Mouse (Mus musculus) A20 (cell line): Measurements from ENCODE around the gene Gemin2.

ENCODE experiments used
- DNase-seq: peaks from one replicate; pipeline ENCODE4 v3.0.0-alpha.2; 2011; ENCODE audit warnings: low read depth, low spot score

Gene Gemin2

DNA sequence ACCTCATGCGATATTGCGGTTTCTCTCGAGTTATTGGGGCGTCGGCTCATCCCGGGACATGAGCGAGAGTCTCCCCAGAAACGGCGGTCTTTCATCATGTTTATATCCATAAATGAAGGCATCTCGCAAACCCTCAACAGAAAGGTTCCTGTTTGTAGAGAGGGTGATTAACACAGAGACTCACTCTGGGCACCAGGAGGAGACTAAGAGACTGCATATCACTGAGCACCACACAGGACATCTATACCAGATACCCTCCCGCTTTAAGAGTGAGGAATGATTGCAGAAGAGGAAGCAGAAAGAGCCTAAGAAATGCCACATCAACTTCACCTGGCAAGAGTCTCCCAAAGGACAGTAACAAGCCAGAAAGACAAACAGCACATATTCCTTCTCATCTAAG is 43.0 kb downstream of the Gemin2 start:
- DNase-seq, result no peak

DNA sequence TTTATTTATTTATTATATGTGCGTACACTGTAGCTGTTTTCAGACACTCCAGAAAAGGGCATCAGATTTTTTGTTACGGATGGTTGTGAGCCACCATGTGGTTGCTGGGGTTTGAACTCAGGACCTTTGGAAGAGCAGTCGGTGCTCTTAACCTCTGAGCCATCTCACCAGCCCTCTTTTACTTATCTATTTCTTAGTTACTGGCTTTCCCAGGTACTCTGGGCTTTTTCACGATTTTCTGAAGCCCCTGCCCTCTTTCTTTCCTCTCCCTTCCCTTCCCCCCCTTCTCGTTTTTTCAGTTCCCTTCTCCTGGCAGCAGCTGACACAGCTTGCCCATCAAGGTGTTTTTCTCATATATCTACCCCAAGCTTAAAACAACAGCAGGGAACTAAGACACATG is 45.0 kb downstream of the Gemin2 start:
- DNase-seq, result peak; percentile 35

DNA sequence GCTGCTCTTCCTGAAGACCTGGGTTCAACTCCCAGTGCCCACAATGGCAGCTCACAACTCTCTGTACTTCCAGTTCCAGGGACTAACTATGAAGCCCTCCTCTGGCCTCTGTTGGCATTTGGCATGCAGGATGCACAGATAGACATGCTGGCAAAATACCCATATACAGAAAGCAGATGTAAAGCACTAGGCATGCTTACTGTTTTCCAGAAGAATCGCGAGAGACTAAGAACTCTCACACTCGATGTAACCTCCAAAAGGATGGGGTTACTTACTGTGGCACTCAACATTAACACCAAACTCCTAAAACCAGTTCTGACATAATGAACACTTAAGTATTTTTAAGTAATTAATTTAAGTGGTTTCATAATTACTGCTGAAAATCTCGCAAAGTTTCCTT is 47.1 kb downstream of the Gemin2 start:
- peak; percentile 35 for DNase-seq

DNA sequence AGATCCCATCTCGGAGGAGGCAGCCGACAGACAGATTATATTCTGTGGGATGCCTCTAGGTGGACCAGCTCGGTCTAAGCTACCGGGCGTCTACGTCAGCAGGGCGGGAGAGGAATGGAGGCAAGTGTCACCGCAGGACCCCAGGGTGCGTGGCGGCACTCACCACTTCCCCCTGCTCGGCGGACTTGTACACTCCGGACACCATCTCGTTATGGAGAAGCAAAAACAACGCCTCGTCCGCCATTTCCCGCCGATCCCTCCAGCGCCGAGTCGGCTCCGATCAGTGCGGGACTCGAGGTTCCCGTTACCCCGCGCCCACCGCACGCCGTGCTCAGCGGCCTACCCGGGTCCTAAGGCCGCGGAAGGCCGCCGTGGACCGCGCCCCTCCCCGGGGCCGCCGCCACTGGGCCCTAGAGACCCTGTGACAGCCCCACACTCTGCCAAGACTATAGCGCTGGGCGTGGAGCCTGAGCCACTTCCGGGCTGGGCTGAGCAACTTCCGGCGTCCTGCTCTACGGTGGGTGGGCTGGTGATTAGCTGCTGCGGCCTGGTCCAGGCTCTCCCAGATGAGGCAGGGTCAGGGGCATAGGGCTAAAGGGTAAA is 47.9 kb downstream of the Gemin2 start, which contains the start of gene Trappc6b:
TSS of gene Trappc6b (minus strand) at position 480 of the 603 bp plus-strand sequence.
- peak; percentile 89 for DNase-seq

DNA sequence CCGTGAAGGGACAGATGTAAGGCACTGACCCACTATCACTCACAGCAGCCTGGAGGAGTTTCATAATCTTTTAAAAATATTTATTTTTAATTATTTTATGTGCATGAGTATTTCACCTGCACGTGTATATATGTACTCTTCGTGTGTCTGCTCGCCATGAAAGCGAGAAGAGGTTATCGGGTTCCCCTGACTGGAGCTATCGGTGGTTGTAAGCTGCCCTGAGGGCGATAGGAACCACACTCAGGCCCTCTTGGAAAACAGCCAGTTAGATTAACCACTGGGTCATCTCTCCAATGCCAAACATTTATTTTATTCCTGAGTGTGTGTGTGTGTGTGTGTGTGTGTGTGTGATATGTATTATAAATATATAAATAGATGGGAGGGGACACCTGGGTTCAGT is 51.6 kb downstream of the Gemin2 start:
- no peak for DNase-seq

DNA sequence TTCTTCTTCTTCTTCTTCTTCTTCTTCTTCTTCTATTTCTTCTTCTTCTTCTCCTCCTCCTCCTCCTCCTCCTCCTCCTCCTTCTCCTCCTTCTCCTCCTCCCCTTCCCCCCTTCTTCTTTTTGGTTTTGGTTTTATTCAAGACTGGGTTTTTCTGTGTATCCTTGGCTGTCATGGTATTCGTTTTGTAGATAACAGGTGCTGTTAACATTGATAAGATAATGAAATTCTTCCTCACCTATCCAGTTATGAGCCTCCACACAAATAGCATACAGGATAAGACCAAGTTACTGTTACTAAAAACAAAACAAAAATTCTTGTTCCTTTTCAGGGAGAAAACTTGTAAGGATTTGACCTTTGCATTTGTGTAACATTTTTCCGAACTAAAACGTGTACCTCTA is 52.6 kb downstream of the Gemin2 start:
- peak; percentile 28 for DNase-seq

DNA sequence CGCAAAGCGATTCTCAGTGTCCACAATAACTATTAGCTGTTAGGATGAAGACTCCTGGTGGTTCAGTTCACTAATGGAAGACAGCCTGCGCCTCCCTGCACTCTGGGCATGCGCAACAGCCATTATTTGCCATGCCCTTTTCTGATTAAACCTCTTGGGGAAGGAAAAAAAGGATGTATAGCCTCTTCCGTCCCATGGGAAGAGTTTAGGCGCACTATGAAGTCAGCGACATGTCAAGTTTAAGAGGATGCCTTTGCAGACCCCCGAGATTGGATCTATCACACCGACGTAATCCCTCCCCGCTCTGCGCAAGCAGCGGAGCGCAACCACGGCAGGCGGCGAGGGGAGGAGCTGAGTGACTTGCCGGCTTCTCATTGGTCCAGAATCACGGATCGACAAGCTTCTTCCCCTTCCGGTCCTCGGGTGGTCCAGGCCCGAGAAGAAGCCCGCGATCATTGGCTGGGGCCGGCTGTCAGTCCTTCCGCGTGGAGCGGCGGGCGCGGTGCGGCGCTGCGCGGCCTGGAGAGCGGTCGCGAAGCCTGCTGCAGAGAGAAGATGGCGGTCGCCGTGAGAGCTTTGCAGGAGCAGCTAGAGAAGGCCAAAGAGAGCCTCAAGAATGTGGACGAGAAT is 53.4 kb downstream of the Gemin2 start, which contains the start of gene Pnn:
TSS of gene Pnn (plus strand) at position 437 of the 630 bp plus-strand sequence.
- peak; percentile 98 for DNase-seq

DNA sequence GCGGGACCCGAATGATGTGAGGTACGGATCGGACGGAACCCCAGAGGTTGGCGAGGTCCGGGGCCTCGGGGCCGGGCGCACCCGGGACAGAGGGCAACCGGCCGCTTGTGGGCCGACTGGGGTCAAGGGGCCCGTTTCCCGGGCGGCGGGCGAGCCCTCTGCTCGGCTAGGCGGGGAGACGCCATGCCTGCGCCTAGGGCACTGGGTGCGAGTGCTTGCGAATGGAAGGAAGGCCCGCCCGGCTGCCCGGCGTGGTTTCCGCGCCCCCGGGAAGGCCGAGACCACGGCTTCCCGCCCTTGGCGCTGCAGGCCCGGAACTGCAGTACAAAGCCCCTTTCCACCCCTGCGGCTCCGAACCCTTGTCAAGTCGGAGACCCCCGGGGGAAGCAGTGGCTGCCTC is 53.9 kb downstream of the Gemin2 start:
- DNase-seq, result no peak

DNA sequence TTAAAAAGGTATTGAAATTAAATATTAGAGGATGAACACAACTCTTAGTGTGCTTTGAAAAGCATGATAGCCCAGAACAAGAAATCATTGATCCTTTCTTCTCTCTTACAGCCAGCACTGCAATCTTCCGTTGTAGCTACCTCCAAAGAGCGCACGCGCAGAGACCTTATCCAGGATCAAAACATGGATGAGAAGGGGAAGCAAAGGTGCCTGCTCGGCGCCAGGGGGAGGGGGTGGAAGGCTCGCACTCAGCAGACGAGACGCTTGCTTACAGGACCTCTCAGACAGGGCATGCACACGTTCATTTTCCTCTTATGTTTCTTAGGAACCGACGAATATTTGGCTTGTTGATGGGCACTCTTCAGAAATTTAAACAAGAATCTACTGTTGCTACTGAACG is 55.6 kb downstream of the Gemin2 start:
- DNase-seq, result no peak

DNA sequence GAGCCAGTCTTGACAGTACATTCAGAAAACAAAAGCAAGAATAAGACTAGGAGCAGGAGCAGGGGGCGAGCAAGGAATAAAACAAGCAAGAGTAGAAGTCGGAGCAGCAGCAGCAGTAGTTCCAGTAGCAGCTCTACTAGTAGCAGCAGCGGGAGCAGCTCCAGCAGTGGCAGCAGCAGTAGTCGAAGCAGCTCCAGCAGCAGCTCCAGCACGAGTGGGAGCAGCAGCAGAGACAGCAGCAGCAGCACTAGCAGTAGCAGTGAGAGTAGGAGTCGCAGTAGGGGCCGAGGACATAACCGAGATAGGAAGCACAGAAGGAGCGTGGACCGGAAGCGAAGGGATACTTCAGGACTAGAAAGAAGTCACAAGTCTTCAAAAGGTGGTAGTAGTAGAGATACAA is 59.1 kb downstream of the Gemin2 start:
- no peak for DNase-seq

DNA sequence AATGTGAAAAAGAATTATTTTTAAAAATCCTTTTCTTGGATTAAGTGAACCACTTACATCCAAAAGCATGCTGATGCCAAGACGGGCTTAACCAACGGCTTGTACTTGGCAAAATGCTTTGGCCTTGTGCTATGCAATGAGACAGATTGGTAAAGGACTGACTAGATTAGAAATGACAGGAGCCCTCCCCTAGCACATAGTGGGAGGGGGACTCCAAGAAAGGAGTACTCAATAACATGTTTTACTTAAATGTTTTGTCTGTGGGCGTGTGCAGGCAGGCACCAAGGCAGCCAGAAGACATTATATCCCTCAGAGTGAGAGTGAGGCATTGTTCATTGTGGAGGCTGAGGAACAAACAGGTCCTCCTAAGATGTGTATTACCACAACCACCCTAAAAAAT is 60.9 kb downstream of the Gemin2 start:
- no peak for DNase-seq

DNA sequence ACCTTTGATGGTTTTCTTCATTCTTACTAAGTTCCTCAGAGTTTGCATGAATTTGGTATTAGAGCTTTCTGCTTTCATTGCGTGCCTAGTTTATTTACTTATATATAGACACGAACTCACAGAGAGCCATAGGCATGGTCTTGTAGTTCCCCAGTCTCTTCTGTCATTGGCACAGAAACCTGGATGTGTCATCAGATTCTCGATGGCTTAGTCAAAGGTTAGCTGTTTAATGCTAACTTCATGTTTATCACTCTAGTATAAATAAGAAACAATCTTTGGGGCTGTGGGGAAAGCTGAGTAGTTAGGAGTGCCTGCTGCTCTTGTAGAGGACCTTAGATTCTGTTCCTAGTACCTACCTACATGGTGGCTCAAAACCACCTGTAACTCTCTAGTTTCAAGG is 63.8 kb downstream of the Gemin2 start:
- DNase-seq, result no peak

DNA sequence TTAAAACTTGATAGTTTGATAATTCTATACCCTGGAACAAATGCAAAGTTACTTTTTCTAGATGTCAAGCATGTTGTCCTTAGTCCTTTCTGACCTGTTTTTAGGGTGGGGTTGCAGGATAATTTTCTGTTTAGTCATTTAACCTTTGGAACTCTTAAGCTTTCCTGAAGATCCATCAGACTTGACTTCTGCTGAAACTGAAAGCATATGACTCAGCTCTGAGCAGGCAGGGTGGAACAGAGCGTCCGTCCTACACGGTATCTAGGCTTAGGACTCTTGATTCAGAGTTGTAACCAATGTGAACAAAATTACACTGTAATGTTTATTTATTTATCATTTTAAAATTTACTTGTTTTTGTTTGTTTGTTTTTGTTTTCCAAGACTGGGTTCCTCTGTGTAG is 64.7 kb downstream of the Gemin2 start:
- no peak for DNase-seq
